Mouse (Mus musculus) cerebellum, adult (tissue): ENCODE results near the gene Olfr732.

Experiments
- ATAC-seq: cut with Nextera tagmentation; 2 replicates; pipeline ENCODE4 v1.9.2; 2017; ENCODE audit warnings: mild to moderate bottlenecking, moderate library complexity, mixed read lengths; ENCODE audit not compliant: insufficient number of reproducible peaks, low FRiP score, low TSS enrichment

Olfr732 gene

GRCm38 (mm10) chr14:50284106-50284505 lies at the start of gene Olfr732:
Gene Olfr732 (minus strand): TSS chr14:50284206.
- ATAC-seq: no peak

DNA sequence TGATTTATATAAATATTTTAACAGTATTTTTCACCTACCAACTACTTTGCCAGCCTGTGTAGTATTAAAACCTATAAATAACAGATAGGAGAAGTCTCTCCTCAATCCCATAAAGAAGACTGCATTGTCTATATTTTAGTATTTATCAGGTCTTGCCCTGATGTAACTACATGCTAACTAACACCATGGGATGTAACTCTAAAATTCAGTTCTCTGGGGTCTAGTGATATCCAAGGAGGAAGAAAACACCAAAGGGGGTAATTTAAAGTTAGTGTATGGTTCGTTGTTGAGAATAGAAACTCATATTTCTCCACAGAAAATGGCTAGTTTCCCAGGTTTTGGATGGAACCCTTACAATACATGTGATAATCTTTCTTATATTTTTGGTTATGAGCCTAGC lies 42.7 kb upstream of the Olfr732 start, which contains the start of gene Olfr734:
Gene Olfr734 (minus strand): TSS at position 101 of the 400 bp plus-strand sequence.
- ATAC-seq: no peak

GRCm38 (mm10) chr14:50301422-50301821 lies 17.4 kb upstream of the Olfr732 start, which contains the start of gene Olfr733:
Gene Olfr733 (minus strand): TSS chr14:50301522.
- no peak for ATAC-seq

- no peak for ATAC-seq
These were observed 42.2 kb downstream of the Olfr732 start, which contains the start of gene Olfr731 for GRCm38 (mm10) chr14:50241766-50242165. Gene Olfr731 (minus strand): TSS chr14:50241866.
